Mouse (Mus musculus): Measurements from ENCODE around the gene Zfp600. TPM values are rescaled to one million over a fixed set of nuclear protein-coding genes. Genes with fewer than 3 reads are reported as not detected.
"Not testable (repeated sequence)": the region's sequence is repeated elsewhere in the genome, so short reads cannot be mapped to it uniquely, and the experiment has no call there.

Zfp600 gene
- polyA plus RNA-seq (2012; rRNA removed) = not detected in 2 replicates

GRCm38 (mm10) chr4:146156524-146156923 is at the start of gene Zfp600:
TSS of gene Zfp600 (plus strand) at chr4:146156824.
- H3K4me1 ChIP-seq (ENCODE audit: control insufficient read depth, insufficient read depth, low read length); H3K27ac ChIP-seq (ENCODE audit: insufficient read depth, low read length); H3K4me3 ChIP-seq (ENCODE audit: insufficient read depth, low read length): not testable (repeated sequence)

GRCm38 (mm10) chr4:146162893-146163292 is 6.3 kb downstream of the Zfp600 start:
- H3K27ac ChIP-seq (ENCODE audit: insufficient read depth, low read length); H3K4me1 ChIP-seq (ENCODE audit: control insufficient read depth, insufficient read depth, low read length); H3K4me3 ChIP-seq (ENCODE audit: insufficient read depth, low read length): not testable (repeated sequence)

- not testable (repeated sequence) for H3K4me1 ChIP-seq (ENCODE audit: control insufficient read depth, insufficient read depth, low read length); H3K4me3 ChIP-seq (ENCODE audit: insufficient read depth, low read length); H3K27ac ChIP-seq (ENCODE audit: insufficient read depth, low read length)
Measured at GRCm38 (mm10) chr4:146167202-146167832, 10.7 kb downstream of the Zfp600 start.

- H3K4me1 ChIP-seq (ENCODE audit: control insufficient read depth, insufficient read depth, low read length); H3K27ac ChIP-seq (ENCODE audit: insufficient read depth, low read length); H3K4me3 ChIP-seq (ENCODE audit: insufficient read depth, low read length): not testable (repeated sequence)
Measured at GRCm38 (mm10) chr4:146167879-146168532, 11.4 kb downstream of the Zfp600 start.

- H3K4me3 ChIP-seq (ENCODE audit: insufficient read depth, low read length); H3K4me1 ChIP-seq (ENCODE audit: control insufficient read depth, insufficient read depth, low read length); H3K27ac ChIP-seq (ENCODE audit: insufficient read depth, low read length): not testable (repeated sequence)
Measured at GRCm38 (mm10) chr4:146168730-146169215, 12.1 kb downstream of the Zfp600 start.

DNA sequence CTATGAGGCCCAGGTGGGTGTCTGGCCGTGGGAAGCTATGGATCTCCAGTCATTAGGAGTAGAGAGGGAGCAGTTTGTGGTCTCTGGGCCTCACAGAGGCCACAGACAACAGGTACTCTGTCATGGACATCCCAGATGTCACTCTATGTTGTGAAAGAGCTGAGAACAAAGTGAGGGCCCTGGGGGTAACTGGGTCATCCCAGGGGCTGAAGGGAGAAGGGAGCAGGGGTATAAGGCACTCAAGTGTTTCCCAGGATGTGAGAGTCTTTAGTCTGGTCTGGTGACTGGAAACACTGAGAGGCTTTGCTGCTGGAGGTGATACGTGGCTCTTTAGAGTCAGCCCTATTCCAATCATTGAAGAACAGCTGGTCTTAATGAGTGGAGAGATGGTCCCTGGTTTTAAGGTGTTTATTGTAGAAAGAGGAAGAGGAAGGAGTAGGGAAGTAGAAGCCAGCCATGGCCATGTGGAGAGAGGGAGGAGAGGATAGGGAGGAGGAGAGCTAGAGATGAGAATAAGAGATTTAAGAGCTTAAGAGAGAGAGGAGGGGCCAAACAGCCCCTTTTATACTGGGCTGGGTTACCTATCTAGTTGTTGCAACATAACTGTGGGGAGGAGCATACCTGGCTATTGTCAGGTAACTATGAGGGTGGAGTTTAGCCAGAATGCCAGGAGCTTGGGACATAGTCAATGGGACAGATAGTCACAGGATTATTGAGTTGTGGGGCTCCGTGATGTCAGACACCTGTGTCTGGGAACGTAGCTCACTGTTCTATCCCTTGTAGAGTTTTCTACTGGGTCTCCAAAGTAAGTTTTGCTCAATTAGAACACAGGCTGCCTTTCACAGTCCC is 17.0 kb downstream of the Zfp600 start:
- not testable (repeated sequence) for H3K27ac ChIP-seq (ENCODE audit: insufficient read depth, low read length)

DNA sequence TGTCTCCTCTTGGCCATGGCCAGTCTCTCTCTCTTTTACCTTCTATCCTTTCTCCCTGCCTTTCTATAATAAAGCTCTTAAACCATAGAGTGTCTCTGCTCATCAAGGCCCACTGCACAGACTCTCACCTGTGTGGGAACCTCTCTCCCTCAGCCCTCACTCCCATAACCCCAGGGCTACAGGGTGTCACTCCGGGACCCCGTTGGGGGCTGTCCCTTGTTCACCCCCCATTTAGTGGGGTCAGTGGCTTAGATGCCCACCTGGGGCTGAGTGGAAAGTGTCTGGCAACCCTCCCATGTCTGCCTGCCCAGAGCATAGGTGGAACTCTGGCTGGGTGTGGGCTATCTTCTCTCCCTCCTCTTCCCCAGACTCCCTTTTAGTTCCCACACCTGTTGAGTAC is 47.7 kb downstream of the Zfp600 start:
- not testable (repeated sequence) for H3K27ac ChIP-seq (ENCODE audit: insufficient read depth, low read length); H3K4me1 ChIP-seq (ENCODE audit: control insufficient read depth, insufficient read depth, low read length); H3K4me3 ChIP-seq (ENCODE audit: insufficient read depth, low read length)

More for the DNA sequence above, 17.0 kb downstream of the Zfp600 start:
- H3K4me3 ChIP-seq (ENCODE audit: insufficient read depth, low read length); H3K4me1 ChIP-seq (ENCODE audit: control insufficient read depth, insufficient read depth, low read length): not testable (repeated sequence)

DNA sequence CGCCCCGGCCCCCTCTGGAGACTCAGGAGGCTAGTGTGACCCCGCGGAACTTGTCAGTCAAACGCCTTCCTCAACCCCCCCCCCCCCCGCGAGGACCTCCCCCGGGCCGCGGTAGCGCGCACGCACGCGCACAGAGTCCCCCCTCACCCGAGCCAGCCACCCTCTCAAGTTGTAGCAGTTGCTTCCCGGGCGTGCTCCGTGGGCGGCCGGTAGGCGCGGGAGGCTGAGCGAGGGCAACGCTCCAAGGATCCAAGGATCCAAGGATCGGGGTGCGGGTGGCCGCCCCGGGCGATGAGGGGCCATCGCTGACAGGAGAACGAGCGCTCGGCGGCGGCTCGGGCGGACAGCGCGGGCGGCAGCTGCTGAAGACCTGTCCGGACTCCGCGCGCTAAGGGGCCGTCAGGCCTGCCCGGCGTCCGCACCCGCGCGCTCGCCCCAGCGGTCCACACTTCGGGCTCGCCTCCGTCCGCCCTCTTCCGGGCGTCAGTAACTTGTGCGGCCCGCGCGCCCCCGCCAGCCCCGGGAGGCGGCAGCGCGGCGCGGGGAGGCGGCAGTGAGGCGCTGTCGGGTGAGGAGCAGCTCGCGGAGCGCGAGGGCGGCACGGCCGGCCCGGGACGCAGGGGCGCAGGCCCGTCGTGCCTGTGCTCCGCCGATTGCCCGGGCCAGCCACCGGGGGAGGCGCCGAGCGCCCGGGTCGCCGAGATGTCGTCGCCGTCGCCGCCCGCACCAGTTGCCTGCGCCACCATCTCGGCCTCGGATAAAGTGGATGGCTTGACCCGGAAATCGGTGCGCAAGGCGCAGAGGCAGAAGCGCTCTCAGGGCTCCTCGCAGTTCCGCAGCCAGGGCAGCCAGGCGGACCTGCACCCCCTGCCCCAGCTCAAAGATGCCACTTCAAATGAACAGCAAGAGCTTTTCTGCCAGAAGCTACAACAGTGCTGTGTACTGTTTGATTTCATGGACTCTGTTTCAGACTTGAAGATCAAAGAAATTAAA is 82.9 kb downstream of the Zfp600 start:
- H3K4me3 ChIP-seq (ENCODE audit: insufficient read depth, low read length); H3K27ac ChIP-seq (ENCODE audit: insufficient read depth, low read length); H3K4me1 ChIP-seq (ENCODE audit: control insufficient read depth, insufficient read depth, low read length): not testable (repeated sequence)

DNA sequence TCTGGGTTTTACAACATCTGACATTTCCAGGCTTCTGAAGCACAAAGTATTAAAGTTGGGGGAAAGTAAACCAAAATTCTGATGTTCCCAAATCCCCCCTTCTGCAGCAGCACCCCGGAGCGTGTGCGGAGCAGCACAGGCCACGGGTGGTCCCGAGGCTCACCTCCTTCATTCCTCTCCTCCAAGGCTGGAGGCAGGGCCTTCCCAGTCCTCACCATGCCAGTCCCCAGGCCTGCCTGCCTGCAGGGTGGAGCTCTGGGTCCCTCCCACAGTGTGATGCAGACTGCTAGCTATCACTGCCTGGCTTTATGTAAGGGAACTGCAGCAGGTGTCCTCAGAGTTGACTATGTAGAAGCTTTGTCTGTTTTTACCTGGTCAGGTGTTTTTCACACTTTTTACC is 85.5 kb downstream of the Zfp600 start:
- H3K27ac ChIP-seq (ENCODE audit: insufficient read depth, low read length); H3K4me3 ChIP-seq (ENCODE audit: insufficient read depth, low read length); H3K4me1 ChIP-seq (ENCODE audit: control insufficient read depth, insufficient read depth, low read length): not testable (repeated sequence)

Other genes starting within 250 kb of the Zfp600 start
- gene Zfp987, start 59.5 kb upstream of the Zfp600 start, polyA plus RNA-seq (2012; rRNA removed) = 0.04 TPM in 1 of 2 replicates, not detected in the other